Mouse (Mus musculus) erythroblast, embryonic 14.5 days (primary cell): ENCODE data around the gene Ugt1a5.

ENCODE experiments used
- GATA1 ChIP-seq: IDR thresholded peaks from 2 replicates; pipeline ENCODE4 v1.6.1; 2012; ENCODE audit warnings: low read length, inconsistent platforms, mixed read lengths
- TAL1 ChIP-seq: IDR thresholded peaks from 3 replicates; pipeline ENCODE4 v1.6.1; 2012; ENCODE audit warnings: low read length, inconsistent platforms, mixed read lengths

GRCm38 (mm10) chr1:88246386-88246785 lies 80.6 kb downstream of the Ugt1a5 start:
- TF ChIP-seq GATA1 (no peak), TAL1 (no peak)
